Mouse (Mus musculus): ENCODE measurements around the gene Rbms3.

Gene Rbms3

GRCm38 (mm10) chr9:117476753-117477152 is 153.0 kb downstream of the Rbms3 start:
- no peak for DNase-seq

- no peak for DNase-seq
These were observed 176.9 kb downstream of the Rbms3 start for GRCm38 (mm10) chr9:117452816-117453215.

DNA sequence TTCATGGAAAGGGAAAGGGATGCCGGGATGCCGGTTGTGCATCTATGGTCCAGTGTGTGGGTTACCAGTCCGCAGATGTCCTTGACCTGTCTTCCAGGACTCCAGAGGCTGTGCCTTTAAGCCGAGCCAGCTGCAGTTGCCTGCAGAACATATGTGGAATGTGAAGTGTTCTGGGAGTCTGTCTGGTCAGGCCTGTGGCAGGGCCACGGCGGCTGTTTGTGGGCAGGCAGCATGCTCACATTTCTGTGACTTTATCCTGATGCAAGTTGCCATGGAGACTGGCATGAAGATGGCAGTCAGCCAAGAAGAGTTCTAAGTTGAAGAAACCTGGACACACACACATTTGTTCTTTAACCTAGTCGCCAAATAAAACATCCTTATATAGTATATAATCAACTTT is 187.1 kb downstream of the Rbms3 start:
- peak; percentile 34 to 35 for DNase-seq

GRCm38 (mm10) chr9:117435856-117436255 is 193.9 kb downstream of the Rbms3 start:
- peak; percentile 39 to 43 for DNase-seq

DNA sequence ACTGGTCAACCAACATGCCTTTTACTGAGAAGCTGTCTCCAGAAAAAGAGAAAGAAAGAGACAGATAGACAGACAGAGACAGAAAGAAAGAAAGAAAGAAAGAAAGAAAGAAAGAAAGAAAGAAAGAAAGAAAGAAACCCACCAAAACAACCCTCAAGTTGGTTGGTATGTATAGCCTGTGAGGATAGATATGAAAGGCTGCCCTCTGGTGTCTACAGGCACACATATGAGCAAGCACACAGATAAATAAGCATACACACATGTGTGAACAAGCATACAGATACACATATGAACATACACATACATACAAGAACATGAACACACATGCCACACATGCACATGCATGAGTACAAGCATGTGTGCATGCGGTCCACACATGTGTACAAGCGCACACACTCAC is 199.0 kb downstream of the Rbms3 start:
- peak in 1 of 2 experiments; percentile 14 for DNase-seq

DNA sequence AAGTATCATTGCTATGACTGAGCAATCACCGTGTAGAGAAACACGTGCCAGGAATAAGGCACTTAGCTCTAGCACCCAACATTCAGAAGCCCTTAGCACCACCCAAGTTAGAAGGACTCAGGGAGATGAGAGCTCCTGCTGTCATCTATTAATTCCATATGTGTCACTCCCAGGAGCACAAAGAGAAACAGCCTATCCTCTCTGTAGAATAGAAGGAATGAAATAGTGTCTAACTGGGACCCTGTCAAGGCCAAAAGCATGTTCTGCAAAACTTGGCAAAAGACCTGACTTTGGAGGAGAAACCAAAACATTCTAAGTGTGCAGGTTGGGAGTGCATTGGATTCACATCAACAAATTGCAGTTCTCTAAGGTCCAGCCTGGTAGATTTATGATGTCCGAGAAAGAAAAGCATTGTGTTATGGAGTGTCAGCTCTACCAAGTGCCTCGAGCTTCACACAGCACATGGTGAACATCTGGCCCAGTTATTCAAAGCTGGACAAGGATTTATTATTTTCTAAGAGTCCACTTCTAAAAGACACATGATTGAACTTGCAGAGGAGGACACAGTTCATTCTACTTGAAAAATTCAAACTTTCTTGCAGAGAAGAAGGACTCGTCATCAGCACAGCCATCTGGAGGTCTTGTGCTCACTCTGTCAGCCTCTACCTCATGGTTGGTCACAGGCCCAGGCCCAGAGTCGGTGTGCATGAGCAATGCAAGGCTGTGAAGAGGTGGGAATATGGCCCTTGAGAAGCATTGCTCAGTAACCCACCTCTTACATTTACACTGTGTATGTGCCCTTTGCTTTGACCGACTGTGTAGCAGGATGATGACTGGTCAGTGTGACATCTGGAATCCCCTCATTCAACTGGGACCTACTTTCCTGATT is 200.3 kb downstream of the Rbms3 start:
- DNase-seq: no peak

DNA sequence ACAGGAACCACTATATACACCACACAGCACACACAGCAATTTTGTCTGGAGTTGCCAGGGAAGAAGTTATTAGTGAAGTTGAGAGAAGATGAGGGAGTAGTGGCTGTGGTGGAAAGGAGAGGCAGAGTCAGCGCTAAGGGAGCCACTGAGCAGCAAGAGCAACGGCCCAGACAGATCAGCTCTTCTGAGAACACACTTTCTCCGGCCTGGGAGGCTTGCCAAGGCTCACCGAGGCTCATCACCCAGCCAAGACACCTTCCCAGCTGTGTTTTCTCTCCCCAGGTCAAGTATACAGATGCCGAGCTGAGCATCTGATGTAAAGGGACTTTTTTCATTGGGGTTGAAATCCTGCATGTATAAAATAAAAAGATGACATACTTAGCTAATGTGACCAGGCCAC is 206.5 kb downstream of the Rbms3 start:
- DNase-seq: peak in 1 of 2 experiments; percentile 17

GRCm38 (mm10) chr9:117419874-117420485 is 209.7 kb downstream of the Rbms3 start:
- peak; percentile 7 to 22 for DNase-seq

- peak in 1 of 2 experiments; percentile 24 for DNase-seq
These were observed 216.5 kb downstream of the Rbms3 start for GRCm38 (mm10) chr9:117413181-117413580.

GRCm38 (mm10) chr9:117412584-117412983 is 217.1 kb downstream of the Rbms3 start:
- no peak for DNase-seq

GRCm38 (mm10) chr9:117404621-117405020 is 225.1 kb downstream of the Rbms3 start:
- no peak for DNase-seq

GRCm38 (mm10) chr9:117400262-117400671 is 229.4 kb downstream of the Rbms3 start:
- no peak for DNase-seq

DNA sequence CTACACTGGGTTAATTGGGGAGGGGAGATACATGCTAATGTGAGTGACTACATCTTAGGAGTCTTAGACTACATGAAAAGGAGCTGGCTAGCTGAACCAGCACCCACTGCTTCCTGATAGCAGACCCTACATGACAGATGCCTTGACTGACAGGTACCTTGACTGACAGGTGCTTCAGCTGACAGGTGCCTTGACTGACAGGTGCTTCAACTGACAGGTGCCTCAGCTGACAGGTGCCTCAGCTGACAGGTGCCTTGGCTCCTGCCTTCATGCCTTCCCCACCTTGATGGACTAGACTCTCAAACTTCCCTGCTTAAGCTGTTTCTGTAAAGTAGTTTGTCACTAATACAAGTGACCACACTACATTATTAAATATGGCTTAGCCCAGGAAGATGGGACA is 232.6 kb downstream of the Rbms3 start:
- no peak for DNase-seq

- DNase-seq: no peak
These were observed 233.1 kb downstream of the Rbms3 start for GRCm38 (mm10) chr9:117396586-117396985.

GRCm38 (mm10) chr9:117393626-117394525 is 235.8 kb downstream of the Rbms3 start:
- DNase-seq: peak; percentile 87 to 89

- DNase-seq: peak; percentile 61 to 67
These were observed 241.7 kb downstream of the Rbms3 start for GRCm38 (mm10) chr9:117388024-117388423.

DNA sequence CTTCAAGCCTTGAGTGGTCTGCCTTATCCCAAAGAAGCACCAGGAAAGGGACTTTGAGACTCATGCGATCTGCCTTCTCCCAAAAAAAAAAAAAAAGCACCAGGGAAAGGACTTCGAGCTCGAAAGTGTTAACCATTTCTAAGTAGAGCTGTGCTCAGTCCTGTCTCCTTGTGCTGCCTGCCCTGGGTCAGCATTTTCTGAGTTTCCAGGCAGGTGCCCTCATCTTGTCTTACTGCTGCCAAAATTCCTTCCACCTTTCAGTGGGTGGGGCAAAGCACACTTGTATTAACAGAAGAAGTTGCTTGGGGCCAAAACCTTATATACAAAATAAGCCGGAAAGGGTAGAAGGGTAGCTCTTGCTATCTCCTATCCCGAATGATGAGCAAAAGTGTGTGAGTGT is 248.8 kb downstream of the Rbms3 start:
- DNase-seq: no peak

DNA sequence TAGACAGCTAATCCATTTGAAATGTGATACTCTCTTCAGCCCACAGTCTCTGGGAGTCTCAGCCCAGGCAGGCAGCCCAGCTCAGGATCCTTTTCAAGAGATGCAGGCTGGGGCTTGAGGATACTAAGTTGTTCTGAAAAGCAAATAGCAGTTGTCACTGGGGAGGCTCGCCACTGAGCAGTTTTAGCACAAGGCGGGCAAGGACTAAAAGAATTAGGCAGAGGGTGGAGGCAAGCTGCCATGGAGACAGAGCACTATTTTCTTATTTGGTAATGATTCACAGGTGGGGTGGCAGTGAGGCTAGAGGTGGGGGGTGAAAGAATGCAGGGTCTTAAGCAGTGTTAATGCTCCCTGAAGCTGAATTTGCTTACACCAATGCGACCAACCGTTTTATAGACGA is 249.6 kb downstream of the Rbms3 start:
- no peak for DNase-seq

DNA sequence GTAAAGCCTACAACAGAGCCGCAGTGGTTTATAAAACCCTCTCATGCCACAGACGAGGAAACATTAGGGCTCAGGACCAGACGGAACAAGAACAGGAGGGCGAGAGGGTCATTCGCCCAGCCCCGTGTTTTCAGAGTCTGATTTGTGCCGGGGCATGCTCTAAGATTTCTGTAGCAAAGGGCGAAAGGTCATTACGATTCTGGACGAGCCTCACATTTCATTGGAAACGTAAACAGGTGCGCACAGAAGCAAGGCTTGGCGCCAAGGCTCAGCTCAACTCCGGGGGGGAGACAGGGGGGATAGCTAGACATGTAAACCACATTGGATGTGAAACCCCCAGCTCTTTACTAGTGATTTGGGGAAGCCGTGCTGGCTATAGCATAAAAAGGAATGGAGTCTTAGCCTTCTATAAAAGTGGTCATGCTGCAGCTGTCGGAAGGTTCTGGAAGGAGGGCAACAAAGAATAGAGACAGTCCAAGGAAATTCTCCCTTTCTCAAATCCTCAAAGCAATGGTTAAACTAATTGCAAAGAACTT is 250.2 kb downstream of the Rbms3 start:
- no peak for DNase-seq

DNA sequence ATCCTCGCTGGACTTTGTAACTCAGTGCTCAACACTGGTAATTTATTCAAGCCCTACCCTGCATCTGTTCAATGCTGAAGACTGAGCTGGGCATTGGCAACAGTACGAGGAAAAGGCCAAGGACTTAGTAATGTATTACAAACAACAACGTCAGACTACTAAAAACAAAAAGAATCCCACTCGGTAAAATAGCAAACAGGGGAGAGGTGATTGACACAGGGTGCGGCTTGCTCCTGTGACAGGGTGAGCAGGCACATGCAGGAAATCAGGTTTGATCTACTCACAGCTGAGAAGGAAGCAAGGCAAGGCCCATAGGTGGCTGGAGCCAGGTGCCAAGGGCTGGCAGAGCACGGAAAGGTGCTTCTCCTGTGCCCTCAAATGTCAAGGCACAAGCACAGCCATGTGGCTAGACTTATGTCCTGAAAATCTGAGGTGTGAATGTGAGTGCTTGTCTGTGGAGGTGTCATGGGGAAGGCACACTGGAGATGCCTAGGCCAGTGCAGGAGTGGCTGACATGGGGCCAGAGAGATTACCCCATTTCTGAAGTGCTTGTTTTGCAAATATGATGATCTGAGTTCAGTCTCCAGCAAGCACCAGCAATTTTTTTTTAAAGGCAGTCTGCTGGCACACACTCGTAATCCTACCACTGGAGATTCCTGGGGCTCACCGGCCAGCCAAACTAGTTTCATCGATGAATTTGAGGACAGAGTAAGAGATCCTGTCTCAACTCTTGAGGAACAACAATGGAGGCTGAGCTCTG is 251.4 kb downstream of the Rbms3 start:
- DNase-seq: no peak

DNA sequence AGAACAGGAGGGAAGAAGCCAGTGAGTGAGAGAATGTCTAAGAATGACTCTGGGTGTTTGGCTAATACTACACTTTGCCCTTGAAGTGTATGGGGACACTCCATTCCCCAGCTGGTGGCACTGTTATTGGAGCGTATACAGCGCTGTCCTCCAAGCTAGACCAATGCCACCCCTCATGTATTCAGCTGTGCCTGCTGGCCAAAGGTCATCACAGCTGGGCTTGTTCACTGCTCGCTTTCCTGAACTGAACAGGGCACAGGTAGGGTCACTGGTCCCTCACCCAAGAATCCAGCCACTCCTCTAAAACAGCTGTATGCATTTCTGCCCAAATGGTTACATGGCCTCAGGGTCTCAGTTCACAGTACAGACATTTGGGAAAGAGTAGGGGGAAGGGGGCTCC is 253.9 kb downstream of the Rbms3 start:
- DNase-seq: no peak

DNA sequence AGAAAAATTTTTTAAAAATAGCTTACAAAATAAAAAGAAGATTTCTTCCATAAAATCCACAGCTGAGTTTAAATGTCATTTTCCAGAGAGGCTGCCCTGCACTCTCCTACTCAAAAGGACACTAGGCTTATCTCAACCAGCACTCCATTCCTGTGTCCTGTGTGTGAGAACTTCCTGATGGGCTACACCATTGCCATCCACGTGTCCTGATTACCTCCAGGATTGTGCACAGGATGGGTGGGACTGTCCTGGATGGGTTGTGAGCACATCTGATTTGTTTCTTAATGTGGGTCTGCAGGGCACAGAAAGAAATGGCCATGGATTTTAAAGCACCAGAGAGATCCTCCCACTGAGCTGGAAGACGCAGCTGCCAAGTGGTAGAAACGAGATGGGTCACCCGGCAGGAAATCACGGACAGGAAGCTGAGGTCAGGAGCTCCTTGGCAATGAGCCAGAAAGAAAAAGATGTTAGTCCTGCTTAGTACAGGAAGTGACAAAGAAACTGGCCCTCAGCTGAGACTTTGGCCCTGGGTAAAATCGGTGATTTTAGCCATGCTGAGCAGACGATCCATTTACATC is 256.5 kb downstream of the Rbms3 start:
- DNase-seq: peak; percentile 49 to 60

All from cerebellum, postnatal 10 days (tissue).